Mouse (Mus musculus): ENCODE results near the gene Samd4. TPM values are rescaled to one million over a fixed set of nuclear protein-coding genes. Genes with fewer than 3 reads are reported as not detected.

Gene Samd4
- polyA plus RNA-seq, 1 experiment: 2.5 TPM

DNA sequence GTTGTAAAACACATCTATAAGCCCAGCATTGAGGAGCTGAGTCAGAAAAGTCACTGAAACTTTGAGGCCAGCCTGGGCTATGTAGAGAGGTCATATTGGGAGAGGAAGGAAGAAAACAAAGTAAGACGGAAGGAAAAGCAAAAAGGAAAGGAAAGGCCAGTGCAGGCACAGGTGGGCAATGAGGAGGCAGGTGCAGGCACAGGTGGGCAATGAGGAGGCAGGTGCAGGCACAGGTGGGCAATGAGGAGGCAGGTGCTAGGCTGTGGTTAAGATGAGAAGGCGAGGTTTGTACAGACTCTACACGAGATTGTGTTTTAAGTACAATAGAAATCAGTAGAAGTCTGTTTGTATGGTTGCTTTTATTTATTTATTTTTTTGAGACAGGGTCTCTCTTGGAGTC lies 65.0 kb downstream of the Samd4 start:
- WGBS: 78% methylated on average over 3 of the region's 3 CpGs
- DNase-seq (ENCODE audit: low read depth, low spot score): no peak

DNA sequence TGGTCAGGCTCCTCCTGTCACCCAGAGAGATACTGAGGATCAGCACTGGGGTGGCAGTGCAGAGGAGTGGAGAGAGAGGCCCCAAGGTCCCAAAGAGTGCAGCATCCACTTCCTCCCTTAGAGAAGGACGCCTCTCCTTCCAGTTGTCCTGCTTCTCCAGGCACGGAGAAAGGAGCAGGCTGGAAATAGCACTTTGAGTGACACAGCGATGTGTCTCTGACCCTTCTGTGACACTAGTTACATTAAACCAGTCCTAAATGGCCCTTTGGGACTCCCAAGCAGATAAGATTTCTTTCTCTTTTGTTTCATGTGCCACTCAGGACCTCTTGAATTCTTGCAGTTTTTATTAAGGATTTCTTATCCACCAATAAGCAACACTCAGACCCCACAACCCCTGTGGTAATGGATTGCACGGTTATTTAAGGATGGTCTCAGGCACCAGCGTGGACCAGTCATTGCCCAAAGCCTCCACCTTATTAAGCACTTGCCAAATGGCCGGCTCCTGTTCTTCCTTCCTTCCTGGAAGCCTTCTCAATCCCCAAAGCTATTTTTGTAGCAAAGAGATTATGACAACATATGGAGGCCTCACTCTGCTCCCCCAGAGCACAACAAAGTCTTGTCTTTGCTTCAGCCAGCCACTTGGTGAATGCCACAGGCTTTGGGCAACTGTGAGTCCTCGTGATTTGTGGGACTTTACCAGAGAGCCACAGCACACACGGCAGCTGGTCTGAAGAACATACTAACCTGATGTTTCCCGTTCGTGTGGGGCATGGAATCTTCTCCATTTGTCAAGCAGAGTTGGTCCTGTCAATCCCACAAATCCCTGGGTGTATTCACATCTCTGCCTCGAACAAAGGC lies 68.1 kb downstream of the Samd4 start:
- DNase-seq (ENCODE audit: low read depth, low spot score): no peak
- WGBS: 66% methylated on average over 11 of the region's 11 CpGs

DNA sequence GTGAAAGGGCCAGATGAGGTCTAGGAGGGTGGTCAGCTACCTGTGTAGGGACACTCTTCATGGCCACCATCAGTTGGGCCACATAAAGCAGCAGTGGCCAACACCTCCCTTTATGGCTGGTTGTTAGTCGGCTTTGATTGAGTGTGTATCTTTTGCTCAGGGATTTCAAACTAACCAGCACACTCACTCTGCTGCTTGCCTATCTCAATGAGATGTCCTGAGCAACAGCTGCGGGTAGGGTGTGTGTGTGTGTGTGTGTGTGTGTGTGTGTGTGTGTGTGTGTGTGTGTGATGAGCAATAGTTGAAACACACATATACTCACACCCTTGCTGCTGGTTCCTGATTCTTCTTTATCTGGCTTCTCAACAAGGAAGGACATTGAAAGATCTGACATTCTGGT lies 69.6 kb downstream of the Samd4 start:
- 36% methylated on average over 2 of the region's 2 CpGs for WGBS
- DNase-seq (ENCODE audit: low read depth, low spot score): no peak

DNA sequence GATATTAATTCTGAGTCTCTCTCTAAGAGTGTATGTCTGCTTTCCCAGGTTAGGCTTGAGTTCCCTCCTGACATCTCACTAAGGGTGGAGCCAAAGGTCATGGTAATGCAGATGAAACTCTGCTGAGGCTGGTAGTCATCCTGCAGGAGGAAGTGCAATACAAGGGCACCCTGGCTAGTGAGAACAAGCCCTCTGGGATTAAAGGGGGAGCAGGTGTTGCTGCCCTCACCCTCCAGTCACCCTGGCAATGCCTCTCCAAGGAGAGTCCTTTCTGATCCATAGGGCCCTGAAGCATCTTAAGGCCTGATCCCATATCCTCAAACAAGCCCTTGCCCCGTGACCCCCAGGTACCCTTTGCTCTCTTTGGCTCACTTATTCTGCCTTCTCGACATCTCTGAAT lies 72.5 kb downstream of the Samd4 start:
- DNase-seq (ENCODE audit: low read depth, low spot score): no peak
- WGBS: 62% methylated on average over 2 of the region's 2 CpGs

DNA sequence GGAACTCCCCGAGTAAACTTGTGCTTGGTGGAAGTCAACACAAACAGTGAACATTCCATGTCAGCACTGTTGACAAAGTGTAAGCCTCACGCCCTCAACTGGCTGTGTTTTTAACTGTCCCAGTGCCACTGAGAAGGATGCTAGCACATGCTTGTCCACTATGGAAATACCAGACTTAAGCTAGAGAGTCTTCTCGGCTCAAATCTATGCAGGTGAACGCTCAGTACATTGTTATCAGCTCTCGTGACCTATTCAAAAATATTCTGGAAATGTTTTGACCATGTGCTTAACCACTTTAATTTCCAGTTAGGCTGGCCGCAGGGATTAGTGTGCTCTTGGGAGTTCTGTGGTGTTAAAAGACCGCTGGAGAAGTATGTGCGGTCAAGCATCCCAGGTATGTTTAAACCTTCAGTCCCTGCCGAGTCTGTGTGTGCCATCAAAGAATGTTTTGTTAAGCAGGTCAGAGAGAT lies 73.0 kb downstream of the Samd4 start:
- WGBS: 45% methylated on average over 9 of the region's 9 CpGs
- no peak for DNase-seq (ENCODE audit: low read depth, low spot score)

DNA sequence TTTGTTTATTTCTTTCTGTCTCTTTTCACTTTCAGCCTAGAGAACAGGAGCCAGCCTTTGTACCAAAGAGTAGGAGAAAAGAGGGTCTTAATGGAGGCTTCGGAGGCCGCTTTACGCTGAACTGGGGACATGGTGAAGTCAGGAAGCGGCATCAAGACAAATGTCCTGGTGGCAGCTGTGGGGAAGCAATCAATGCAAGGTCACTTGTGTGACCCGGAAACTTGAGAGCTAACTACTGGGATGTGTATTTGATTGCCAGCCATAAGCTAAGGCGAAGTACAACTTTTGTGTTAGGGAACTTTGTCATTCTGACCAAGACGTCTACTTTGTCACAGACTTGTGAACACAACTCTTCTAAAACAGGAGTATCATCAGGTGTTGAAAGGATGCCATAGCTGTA lies 73.5 kb downstream of the Samd4 start:
- no peak for DNase-seq (ENCODE audit: low read depth, low spot score)
- WGBS: 48% methylated on average over 7 of the region's 7 CpGs

DNA sequence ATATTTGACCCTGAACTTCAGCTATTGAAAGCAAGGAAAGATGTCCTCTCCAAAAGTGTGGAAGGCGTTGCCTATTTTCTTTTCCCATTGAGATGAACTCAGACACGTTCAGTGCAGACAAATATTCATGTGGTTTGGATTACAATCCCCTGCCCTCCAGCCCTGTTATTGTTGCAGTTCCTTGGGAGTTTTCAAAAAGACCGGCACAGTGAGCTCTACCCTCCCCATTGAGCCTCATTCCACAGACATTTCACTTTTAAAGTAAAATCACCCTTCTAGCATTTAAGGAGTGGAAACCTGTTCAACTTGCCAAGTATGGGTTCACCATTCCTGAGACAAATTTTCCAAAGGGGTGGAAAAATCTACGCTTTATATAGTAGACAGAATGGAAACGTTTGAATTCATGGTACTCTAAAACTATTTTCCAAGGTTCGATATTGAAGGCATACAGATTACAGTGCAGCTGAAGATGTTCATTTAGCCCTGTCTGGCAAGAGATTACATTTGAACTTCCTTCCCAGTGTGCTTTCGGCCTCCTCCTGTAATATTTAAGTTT lies 76.6 kb downstream of the Samd4 start:
- whole genome bisulfite sequencing: 58% methylated on average over 7 of the region's 7 CpGs

DNA sequence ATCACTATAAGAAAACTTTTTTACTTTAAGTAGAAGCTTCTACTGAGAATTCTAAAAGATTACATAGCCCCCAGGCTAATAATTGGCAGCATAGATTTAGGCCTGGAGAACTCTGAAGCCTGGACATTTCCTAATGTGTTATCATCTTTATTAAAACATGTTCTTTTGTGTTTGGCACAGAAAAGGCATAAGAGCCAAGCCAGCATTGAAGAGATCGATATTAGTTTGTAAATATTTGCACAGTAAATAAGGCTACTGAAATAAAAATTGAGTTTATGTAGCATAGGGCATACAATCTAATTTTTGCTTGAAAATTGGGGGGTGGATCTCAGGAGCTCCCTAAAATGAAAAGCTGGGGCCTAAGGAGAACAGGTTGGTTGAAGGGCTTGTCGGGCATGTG lies 77.2 kb downstream of the Samd4 start:
- WGBS: 48% methylated on average over 2 of the region's 2 CpGs
- DNase-seq (ENCODE audit: low read depth, low spot score): no peak

More for the DNA sequence above, 76.6 kb downstream of the Samd4 start:
- DNase-seq (ENCODE audit: low read depth, low spot score): no peak

DNA sequence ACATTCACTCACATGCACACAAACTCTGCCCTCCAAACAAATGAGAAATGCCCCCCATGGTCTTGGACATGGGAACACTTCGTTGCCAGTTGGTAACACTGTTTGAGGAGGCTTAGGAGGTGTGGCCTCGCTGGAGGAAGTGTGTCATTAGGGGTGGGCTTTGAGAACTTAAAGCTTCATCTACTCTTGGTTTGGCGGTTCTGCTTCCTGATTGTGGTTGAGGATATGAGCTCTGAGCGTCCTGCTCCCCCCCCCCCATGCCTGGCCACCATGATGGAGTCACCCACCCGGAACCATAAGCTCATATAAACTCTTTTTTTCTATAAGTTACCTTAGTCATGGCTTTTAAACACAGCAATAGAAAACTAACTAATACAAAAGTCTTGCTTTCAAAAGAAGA lies 80.2 kb downstream of the Samd4 start:
- 83% methylated on average over 5 of the region's 5 CpGs for WGBS
- no peak for DNase-seq (ENCODE audit: low read depth, low spot score)

DNA sequence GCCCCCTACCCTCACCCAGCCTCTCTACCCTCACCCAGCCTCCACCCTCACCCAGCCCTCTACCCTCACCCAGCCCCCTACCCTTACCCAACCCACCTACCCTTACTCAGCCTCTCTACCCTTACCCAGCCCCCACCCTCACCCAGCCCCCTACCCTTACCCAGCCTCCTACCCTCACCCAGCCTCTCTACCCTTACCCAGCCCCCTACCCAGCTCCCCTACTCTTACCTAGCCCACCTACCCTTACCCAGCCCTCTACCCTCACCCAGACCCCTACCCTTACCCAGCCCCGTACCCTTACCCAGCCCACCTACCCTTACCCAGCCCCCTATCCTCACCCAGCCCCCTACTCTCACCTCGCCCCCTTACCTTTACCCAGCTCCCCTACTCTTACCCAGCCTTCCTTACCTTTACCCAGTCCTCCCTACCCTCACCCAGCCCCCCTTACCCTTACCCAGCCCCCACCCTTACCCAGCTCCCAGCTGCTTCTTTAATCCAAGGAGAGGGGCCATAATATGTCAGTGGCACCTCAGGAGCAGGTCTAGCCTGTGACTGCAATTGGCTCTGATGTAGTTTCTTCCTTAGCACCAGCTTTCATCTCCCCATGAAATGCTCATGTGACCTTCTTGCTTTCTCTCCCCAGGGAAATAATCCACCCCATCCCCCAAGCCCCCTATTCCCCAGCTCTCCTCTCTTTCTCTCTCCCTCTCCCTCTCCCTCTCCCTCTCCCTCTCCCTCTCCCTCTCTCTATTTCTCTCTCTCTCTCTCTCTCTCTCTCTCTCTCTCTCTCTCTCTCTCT lies 81.6 kb downstream of the Samd4 start:
- WGBS: 92% methylated on average over 2 of the region's 2 CpGs
- DNase-seq (ENCODE audit: low read depth, low spot score): no peak

DNA sequence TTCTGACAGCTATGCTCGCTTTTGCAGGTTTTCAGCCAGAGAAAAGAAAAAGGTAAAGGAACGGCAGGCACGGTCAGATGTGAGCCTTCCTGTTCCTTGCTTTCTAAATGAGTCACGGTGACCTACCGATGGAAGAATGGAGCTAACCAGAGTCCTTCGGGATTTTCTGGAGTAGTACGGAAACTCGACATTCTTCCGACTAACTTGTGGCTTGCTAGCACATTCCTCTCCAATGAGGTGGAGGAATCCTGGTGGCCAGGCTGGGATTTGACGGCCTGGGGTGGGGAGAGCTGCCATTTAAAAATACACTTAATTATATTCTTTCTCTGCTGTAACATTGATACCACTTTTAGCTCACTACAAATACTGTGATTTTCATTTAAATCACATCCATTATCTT lies 83.6 kb downstream of the Samd4 start:
- WGBS: 66% methylated on average over 10 of the region's 10 CpGs
- DNase-seq (ENCODE audit: low read depth, low spot score): no peak

DNA sequence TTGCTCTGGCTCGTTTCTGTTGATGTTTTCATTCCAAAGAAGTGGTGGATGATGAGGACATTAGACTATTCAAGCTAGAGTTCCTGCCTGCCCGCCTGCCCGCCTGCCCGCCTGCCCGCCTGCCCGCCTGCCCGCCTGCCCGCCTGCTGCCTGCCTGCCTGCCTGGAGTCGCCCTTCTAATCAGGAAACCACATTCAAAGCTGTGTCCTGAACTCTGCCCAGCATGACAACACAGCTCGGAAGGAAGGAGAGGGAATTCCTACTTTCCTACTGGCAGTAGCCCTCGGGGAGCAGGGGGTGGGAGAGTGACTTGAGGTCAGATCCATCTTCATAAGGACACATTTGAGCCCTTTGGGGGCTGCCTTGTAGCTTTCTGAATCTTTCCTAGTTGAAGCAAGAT lies 85.4 kb downstream of the Samd4 start:
- 73% methylated on average over 11 of the region's 11 CpGs for WGBS

DNA sequence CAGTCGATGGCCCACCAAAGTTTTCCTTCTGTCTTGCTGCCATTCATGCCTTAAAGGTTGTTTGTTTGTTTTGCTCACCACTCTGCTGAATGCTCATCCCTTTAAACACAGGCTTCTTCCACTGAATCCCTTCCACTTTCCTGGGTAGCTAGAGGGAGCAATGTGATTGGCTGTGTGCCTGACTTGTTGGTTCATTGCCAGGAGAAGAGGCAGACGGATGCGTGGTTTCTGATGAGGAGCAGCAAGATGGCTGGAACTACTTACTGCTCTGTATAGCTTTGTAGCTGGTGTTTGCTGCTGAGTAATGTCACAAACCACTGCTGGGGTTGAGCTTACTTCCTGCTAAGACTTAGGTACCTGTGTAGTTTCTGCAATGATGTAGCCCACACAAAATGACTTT lies 88.0 kb downstream of the Samd4 start:
- no peak for DNase-seq (ENCODE audit: low read depth, low spot score)
- WGBS: 65% methylated on average over 3 of the region's 3 CpGs

More for the DNA sequence above, 85.4 kb downstream of the Samd4 start:
- no peak for DNase-seq (ENCODE audit: low read depth, low spot score)

DNA sequence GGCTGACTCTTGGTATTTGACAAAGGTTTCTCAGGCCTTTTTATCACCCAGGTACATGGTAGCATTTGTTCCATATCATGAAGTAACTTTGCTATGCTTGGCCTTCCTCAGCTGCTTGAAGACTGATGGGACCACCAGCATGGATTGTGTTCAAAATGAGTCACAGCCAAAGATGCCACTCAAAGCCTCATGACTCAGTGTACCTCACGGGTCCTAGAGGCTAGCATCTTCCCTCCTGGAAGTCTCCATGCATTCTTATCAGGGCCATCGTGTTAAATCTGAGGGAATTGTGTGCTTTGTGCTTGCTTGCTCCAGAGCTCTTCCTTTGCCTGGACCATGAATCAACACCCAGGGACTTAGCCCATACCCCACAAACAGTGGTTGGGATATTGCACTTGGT lies 89.1 kb downstream of the Samd4 start:
- WGBS: 86% methylated on average over 2 of the region's 2 CpGs
- no peak for DNase-seq (ENCODE audit: low read depth, low spot score)

DNA sequence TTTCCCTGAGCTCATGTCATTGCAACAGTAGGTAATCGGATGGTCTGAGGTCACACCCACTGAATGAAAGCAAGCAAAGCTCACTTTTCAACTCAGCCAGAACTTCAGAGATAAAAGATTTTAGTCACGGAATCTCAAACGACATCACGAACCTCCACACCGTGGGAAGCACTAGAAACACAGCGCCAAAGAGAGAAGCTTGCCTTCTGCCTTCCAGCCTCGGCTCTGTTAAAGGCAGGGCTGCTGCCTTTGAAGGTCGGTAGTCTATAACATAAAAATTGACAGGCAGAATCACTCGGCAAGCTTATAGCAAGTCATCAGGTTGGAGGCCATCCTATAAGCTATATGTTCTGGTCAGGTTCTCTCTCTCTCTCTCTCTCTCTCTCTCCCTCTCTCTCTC lies 92.2 kb downstream of the Samd4 start:
- 77% methylated on average over 9 of the region's 9 CpGs for WGBS

DNA sequence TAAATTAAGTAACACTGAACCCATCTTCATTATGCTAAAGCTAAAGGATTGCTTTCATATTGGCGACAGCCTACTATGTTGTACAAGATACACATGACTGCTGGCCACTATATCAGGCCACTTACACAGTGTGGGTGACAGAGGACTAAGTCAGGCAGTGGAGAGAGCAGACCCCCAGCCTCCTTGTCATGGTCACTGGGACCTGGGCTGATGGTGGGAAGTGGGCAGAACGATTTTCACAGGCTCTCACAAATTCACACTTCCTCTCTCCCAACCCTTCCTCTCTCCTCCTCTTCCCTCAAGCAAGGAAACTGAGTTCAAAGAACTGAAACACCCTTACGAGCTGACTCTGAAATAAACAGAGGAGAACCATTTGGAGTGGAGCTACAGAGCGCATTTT lies 93.3 kb downstream of the Samd4 start:
- 67% methylated on average over 4 of the region's 4 CpGs for WGBS
- no peak for DNase-seq (ENCODE audit: low read depth, low spot score)

More for the DNA sequence above, 92.2 kb downstream of the Samd4 start:
- no peak for DNase-seq (ENCODE audit: low read depth, low spot score)

DNA sequence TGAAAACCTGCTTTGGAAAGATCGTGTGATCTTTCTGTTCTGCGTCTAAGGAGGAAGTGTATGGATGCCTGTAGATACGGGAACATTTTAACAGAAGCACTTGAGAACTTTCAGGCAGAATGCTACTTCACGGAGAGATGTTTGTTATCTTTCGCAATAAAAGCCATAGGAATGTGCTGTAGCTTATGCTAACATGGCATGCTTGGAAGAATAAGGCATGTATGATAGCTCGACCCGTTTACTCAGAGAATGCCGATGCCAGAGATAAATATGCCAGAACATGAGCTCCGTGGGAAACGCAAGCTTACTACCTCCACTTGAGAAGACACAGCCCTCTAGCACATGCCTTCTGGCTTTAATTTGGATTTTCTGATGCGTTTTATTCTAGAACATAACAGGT lies 94.1 kb downstream of the Samd4 start:
- WGBS: 57% methylated on average over 11 of the region's 11 CpGs
- DNase-seq (ENCODE audit: low read depth, low spot score): no peak

DNA sequence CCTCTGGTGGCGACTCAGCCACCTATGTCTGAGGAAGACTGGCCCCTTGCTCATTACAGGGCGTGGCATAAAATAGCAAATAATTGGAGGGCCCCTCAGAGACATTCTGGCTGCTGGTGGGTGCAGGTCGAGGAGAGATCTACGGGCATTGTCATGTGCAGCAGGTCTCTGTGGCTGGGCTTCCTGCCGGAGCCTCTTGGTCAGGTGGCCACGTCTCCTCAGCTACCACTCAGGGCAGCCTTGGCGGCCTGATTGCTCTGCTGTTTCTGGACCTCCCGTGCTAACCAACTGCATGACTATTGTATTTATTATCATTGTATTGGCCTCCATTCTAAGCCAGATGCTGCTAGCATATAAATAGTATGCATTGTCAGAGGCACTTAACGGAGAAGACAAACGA lies 95.0 kb downstream of the Samd4 start:
- DNase-seq (ENCODE audit: low read depth, low spot score): no peak
- WGBS: 44% methylated on average over 10 of the region's 10 CpGs

DNA sequence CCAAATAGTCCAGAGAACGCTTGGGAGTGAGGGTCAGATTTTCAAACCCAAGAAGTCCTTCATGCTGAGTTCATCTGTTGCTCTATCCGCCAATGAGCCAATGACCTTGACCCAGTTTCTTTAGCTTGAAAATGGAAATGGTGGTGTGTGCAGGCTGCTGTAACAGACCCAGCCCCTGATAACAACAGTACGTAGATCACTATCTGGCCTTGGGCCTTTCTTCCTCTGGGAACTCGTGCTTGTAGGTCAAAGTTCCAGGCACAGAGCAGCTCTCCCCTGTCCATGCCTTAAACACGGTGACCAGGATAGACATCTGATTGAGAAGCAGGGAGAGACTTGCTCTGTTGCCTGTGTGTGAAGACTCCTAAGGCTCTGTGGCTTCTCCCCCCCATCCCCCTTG lies 96.5 kb downstream of the Samd4 start:
- no peak for DNase-seq (ENCODE audit: low read depth, low spot score)
- 58% methylated on average over 5 of the region's 5 CpGs for WGBS

DNA sequence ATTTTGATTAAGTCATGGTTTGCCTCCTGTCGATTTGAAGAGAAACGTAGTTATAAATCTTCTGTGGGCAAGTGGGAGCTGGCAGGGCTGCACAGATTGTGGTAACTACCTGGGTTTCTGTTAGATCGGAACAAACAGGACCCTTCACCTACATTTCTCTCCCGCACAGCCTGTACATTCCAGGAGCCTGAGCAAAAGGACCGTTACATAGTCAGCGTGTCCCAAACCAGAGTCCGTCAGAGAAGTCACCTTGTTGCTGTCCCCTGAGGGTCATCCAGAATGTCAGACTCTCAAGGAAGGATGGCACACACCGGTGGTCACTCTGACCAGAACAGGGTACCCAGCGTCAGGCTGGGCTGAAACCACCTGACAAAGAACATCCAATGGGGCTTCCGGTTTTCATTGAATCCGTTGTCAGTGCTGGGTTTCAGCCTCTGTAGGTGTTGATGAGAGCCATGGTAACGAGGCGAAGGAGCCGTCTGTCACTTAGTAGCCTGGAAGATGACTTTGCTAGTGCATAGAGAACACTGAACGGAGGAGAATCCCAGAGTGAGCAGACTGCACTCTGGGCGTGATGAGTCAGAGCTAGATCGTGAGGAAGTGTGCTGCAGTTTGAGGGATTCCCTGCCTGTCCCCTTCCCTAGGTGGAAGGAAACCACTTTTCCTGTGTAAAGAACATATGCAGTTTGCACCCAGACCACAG lies 98.2 kb downstream of the Samd4 start:
- 67% methylated on average over 17 of the region's 17 CpGs for WGBS
- no peak for DNase-seq (ENCODE audit: low read depth, low spot score)
